Mouse (Mus musculus): Measurements from ENCODE around the gene Trdn. TPM values are rescaled to one million over a fixed set of nuclear protein-coding genes. Genes with fewer than 3 reads are reported as not detected.

Gene Trdn
- polyA plus RNA-seq, 2 experiments, result not detected

- no peak overlapping the region for H3K9ac ChIP-seq (replicated peaks)
- H3K9me3 ChIP-seq (ENCODE audit: control insufficient read depth, low read length), result no peaks in the 10 kb centered on the region
- no peak overlapping the region for H3K4me3 ChIP-seq (ENCODE audit: insufficient read depth in 1 of 2, low read depth in 2 of 2, low read length in 2 of 2)
- DNase-seq (ENCODE audit: low read depth in 3 of 3, low spot score in 3 of 3), result no peak
- TF ChIP-seq EP300 (IDR thresholded peaks at IDR 0.05; ENCODE audit: low read depth), result no peak
- TF ChIP-seq CTCF (IDR thresholded peaks at IDR 0.05; ENCODE audit: low read depth), result no peak
- WGBS (ENCODE audit: insufficient replicate concordance), result 56% methylated on average over 1 of the region's 1 CpGs
- ATAC-seq (ENCODE audit: insufficient read depth), result no peak
- no peak overlapping the region for H3K4me2 ChIP-seq (ENCODE audit: low read depth)
- no peak overlapping the region for H3K27ac ChIP-seq
- H3K36me3 ChIP-seq (replicated peaks; ENCODE audit: control insufficient read depth, insufficient read depth, low read depth), result no peaks in the 10 kb centered on the region
- H3K27me3 ChIP-seq (ENCODE audit: control insufficient read depth, insufficient read depth, low read length), result no peaks in the 10 kb centered on the region
- H3K4me1 ChIP-seq (replicated peaks; ENCODE audit: control insufficient read depth in 2 of 2, insufficient read depth in 2 of 2, low read length in 1 of 2), result no peaks in the 10 kb centered on the region
These were observed 272.7 kb downstream of the Trdn start for GRCm38 (mm10) chr10:33353026-33353425.

DNA sequence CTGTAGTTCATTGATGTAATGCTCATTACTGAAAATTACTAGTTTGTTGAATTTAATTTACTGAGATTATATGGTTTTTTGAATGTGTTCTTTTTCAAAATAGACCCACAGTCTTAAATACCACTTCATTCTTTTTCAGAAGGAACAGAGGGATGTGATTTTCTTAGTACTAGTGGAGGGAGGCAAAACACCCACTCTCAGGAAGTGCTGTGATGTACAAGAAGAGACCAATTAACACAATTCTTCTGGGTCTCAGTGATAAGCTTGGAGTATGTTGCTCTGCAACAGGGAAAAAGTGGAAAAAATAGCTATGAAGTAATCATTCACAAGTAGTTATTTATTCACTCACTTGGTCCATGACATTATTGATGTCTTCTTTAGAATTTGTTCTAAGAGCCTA is 286.2 kb downstream of the Trdn start:
- no peak overlapping the region for H3K9ac ChIP-seq (replicated peaks)
- no peaks in the 10 kb centered on the region for H3K27me3 ChIP-seq (ENCODE audit: control insufficient read depth, insufficient read depth, low read length)
- H3K4me1 ChIP-seq (replicated peaks; ENCODE audit: control insufficient read depth in 2 of 2, insufficient read depth in 2 of 2, low read length in 1 of 2), result no peaks in the 10 kb centered on the region
- H3K4me3 ChIP-seq (ENCODE audit: insufficient read depth in 1 of 2, low read depth in 2 of 2, low read length in 2 of 2), result no peak overlapping the region
- H3K4me2 ChIP-seq (ENCODE audit: low read depth), result no peak overlapping the region
- DNase-seq (ENCODE audit: low read depth in 3 of 3, low spot score in 3 of 3) (no peak), ATAC-seq (ENCODE audit: insufficient read depth) (no peak)
- no peak overlapping the region for H3K27ac ChIP-seq
- H3K36me3 ChIP-seq (replicated peaks; ENCODE audit: control insufficient read depth, insufficient read depth, low read depth), result no peaks in the 10 kb centered on the region
- H3K9me3 ChIP-seq (ENCODE audit: control insufficient read depth, low read length), result no peaks in the 10 kb centered on the region
- no peak for TF ChIP-seq EP300 (IDR thresholded peaks at IDR 0.05; ENCODE audit: low read depth)
- no peak for TF ChIP-seq CTCF (IDR thresholded peaks at IDR 0.05; ENCODE audit: low read depth)

- Histone ChIP-seq H3K9me3 (ENCODE audit: control insufficient read depth, low read length) (no peaks in the 10 kb centered on the region), H3K9ac (replicated peaks) (no peak overlapping the region), H3K4me2 (ENCODE audit: low read depth) (no peak overlapping the region), H3K4me1 (replicated peaks; ENCODE audit: control insufficient read depth in 2 of 2, insufficient read depth in 2 of 2, low read length in 1 of 2) (no peaks in the 10 kb centered on the region), H3K27ac (no peak overlapping the region), H3K36me3 (replicated peaks; ENCODE audit: control insufficient read depth, insufficient read depth, low read depth) (no peaks in the 10 kb centered on the region), H3K4me3 (ENCODE audit: insufficient read depth in 1 of 2, low read depth in 2 of 2, low read length in 2 of 2) (no peak overlapping the region), H3K27me3 (ENCODE audit: control insufficient read depth, insufficient read depth, low read length) (no peaks in the 10 kb centered on the region)
- DNase-seq (ENCODE audit: low read depth in 3 of 3, low spot score in 3 of 3) (no peak), ATAC-seq (ENCODE audit: insufficient read depth) (no peak)
- WGBS (ENCODE audit: insufficient replicate concordance), result 61% methylated on average over 2 of the region's 2 CpGs
- TF ChIP-seq CTCF (IDR thresholded peaks at IDR 0.05; ENCODE audit: low read depth), result no peak
- TF ChIP-seq EP300 (IDR thresholded peaks at IDR 0.05; ENCODE audit: low read depth), result no peak
These were observed 290.2 kb downstream of the Trdn start for GRCm38 (mm10) chr10:33370534-33370933.

GRCm38 (mm10) chr10:33375474-33376029 is 295.2 kb downstream of the Trdn start:
- Histone ChIP-seq H3K27me3 (ENCODE audit: control insufficient read depth, insufficient read depth, low read length) (no peaks in the 10 kb centered on the region), H3K4me1 (replicated peaks; ENCODE audit: control insufficient read depth in 2 of 2, insufficient read depth in 2 of 2, low read length in 1 of 2) (no peaks in the 10 kb centered on the region), H3K36me3 (replicated peaks; ENCODE audit: control insufficient read depth, insufficient read depth, low read depth) (no peaks in the 10 kb centered on the region), H3K9me3 (ENCODE audit: control insufficient read depth, low read length) (no peaks in the 10 kb centered on the region), H3K9ac (replicated peaks) (no peak overlapping the region), H3K4me2 (ENCODE audit: low read depth) (no peak overlapping the region), H3K27ac (no peak overlapping the region), H3K4me3 (ENCODE audit: insufficient read depth in 1 of 2, low read depth in 2 of 2, low read length in 2 of 2) (no peak overlapping the region)
- TF ChIP-seq CTCF (IDR thresholded peaks at IDR 0.05; ENCODE audit: low read depth) (no peak), EP300 (IDR thresholded peaks at IDR 0.05; ENCODE audit: low read depth) (no peak)
- ATAC-seq (ENCODE audit: insufficient read depth) (no peak), DNase-seq (ENCODE audit: low read depth in 3 of 3, low spot score in 3 of 3) (no peak)
- WGBS (ENCODE audit: insufficient replicate concordance), result 61% methylated on average over 2 of the region's 2 CpGs

Other genes with a start within 250 kb of the Trdn start
- gene Nkain2, start 190.1 kb upstream of the Trdn start, polyA plus RNA-seq (2012; rRNA removed), result 0.05 and 0.06 TPM in 2 replicates
- not detected in 2 replicates for gene Nkain2, start 190.1 kb upstream of the Trdn start, polyA plus RNA-seq (2014; fragmentation: Nextera tagmentation; extraction: Ambion mirVana)

Data from liver, embryonic 14.5 days (tissue).